Mouse (Mus musculus): ENCODE data around the gene Atp13a5. TPM values are rescaled to one million over a fixed set of nuclear protein-coding genes. Genes with fewer than 3 reads are reported as not detected.

The Atp13a5 gene
- not detected in 2 replicates for polyA plus RNA-seq (2015; fragmentation: Nextera tagmentation; extraction: Ambion mirVana)

- Histone ChIP-seq H3K4me2 (ENCODE audit: low read depth, low read length) (no peak within 1 kb of the TSS), H3K36me3 (ENCODE audit: control insufficient read depth, insufficient read depth, low read length) (no peaks in the 10 kb centered on the region), H3K27ac (ENCODE audit: low read length) (no peak within 1 kb of the TSS), H3K9ac (ENCODE audit: low read length) (no peak within 1 kb of the TSS), H3K4me3 (replicated peaks; ENCODE audit: low read length) (no peak within 1 kb of the TSS), H3K9me3 (replicated peaks; ENCODE audit: control insufficient read depth, low read length) (no peaks in the 10 kb centered on the region), H3K27me3 (ENCODE audit: control insufficient read depth, insufficient read depth, low read length) (no peaks in the 10 kb centered on the region), H3K4me1 (ENCODE audit: control insufficient read depth, insufficient read depth, low read length) (no peaks in the 10 kb centered on the region)
- WGBS, result 50% methylated on average over 4 of the region's 4 CpGs
- no peak; the same call in 1 of the 2 replicates for ATAC-seq (ENCODE audit: insufficient read depth, low FRiP score)
Measured at GRCm38 (mm10) chr16:29378458-29378857, at the start of gene Atp13a5. Gene Atp13a5 (minus strand): TSS chr16:29378732.

DNA sequence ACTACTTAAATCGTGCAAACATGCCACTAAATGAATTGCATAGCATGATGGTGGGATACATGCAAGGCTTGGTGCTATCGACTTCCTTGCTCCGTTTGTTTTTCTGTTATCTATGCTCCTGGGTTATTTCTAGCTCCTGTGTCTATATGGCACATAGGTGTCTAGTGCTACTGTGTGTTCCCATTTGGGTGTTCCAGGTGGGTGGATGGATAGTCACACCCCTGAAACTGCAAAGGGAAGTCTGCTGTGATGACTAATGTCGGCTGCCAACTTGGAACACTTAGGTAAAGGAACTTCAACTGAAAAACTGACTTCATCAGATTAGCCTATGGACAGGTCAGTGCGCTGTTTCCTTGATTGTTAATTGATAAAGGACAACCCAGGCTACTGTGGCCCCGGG lies 36.3 kb upstream of the Atp13a5 start:
- H3K9ac ChIP-seq (ENCODE audit: low read length), result no peak overlapping the region
- 87% methylated on average over 6 of the region's 6 CpGs for WGBS
- no peaks in the 10 kb centered on the region for H3K4me1 ChIP-seq (ENCODE audit: control insufficient read depth, insufficient read depth, low read length)
- no peaks in the 10 kb centered on the region for H3K9me3 ChIP-seq (replicated peaks; ENCODE audit: control insufficient read depth, low read length)
- no peaks in the 10 kb centered on the region for H3K27me3 ChIP-seq (ENCODE audit: control insufficient read depth, insufficient read depth, low read length)
- H3K4me3 ChIP-seq (replicated peaks; ENCODE audit: low read length), result no peak overlapping the region
- no peak overlapping the region for H3K4me2 ChIP-seq (ENCODE audit: low read depth, low read length)
- no peak for ATAC-seq (ENCODE audit: insufficient read depth, low FRiP score)
- no peak overlapping the region for H3K27ac ChIP-seq (ENCODE audit: low read length)
- H3K36me3 ChIP-seq (ENCODE audit: control insufficient read depth, insufficient read depth, low read length), result no peaks in the 10 kb centered on the region

DNA sequence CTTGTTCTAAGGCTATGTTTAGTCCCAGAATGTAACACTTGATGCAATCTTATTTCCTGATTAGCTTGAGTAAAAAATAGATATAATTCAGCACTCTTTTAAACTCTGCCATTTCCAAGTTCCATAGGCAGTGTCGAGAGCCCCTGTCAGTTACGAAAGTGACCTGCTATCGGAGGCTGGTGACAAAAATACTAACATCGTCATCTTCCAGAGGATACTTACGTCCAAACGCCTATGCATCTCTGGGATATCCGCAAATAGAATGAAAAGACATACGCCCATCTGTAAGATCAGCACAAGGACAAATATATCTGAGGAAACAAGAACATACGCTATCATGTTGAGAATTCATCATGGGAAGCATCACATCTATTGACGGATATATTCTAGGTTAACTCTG lies 28.8 kb upstream of the Atp13a5 start:
- Histone ChIP-seq H3K9ac (ENCODE audit: low read length) (no peak overlapping the region), H3K4me3 (replicated peaks; ENCODE audit: low read length) (no peak overlapping the region), H3K9me3 (replicated peaks; ENCODE audit: control insufficient read depth, low read length) (no peaks in the 10 kb centered on the region), H3K27me3 (ENCODE audit: control insufficient read depth, insufficient read depth, low read length) (no peaks in the 10 kb centered on the region), H3K4me2 (ENCODE audit: low read depth, low read length) (no peak overlapping the region), H3K27ac (ENCODE audit: low read length) (no peak overlapping the region), H3K36me3 (ENCODE audit: control insufficient read depth, insufficient read depth, low read length) (no peaks in the 10 kb centered on the region), H3K4me1 (ENCODE audit: control insufficient read depth, insufficient read depth, low read length) (no peaks in the 10 kb centered on the region)
- ATAC-seq (ENCODE audit: insufficient read depth, low FRiP score), result no peak
- 92% methylated on average over 10 of the region's 10 CpGs for WGBS

GRCm38 (mm10) chr16:29399079-29399478 lies 20.5 kb upstream of the Atp13a5 start:
- H3K4me2 ChIP-seq (ENCODE audit: low read depth, low read length), result no peak overlapping the region
- H3K27ac ChIP-seq (ENCODE audit: low read length), result no peak overlapping the region
- H3K9me3 ChIP-seq (replicated peaks; ENCODE audit: control insufficient read depth, low read length), result no peaks in the 10 kb centered on the region
- no peaks in the 10 kb centered on the region for H3K27me3 ChIP-seq (ENCODE audit: control insufficient read depth, insufficient read depth, low read length)
- no peak for ATAC-seq (ENCODE audit: insufficient read depth, low FRiP score)
- no peaks in the 10 kb centered on the region for H3K36me3 ChIP-seq (ENCODE audit: control insufficient read depth, insufficient read depth, low read length)
- H3K4me3 ChIP-seq (replicated peaks; ENCODE audit: low read length), result no peak overlapping the region
- 70% methylated on average over 2 of the region's 2 CpGs for WGBS
- no peaks in the 10 kb centered on the region for H3K4me1 ChIP-seq (ENCODE audit: control insufficient read depth, insufficient read depth, low read length)
- no peak overlapping the region for H3K9ac ChIP-seq (ENCODE audit: low read length)

- no peaks in the 10 kb centered on the region for H3K4me1 ChIP-seq (ENCODE audit: control insufficient read depth, insufficient read depth, low read length)
- no peaks in the 10 kb centered on the region for H3K27me3 ChIP-seq (ENCODE audit: control insufficient read depth, insufficient read depth, low read length)
- no peak overlapping the region for H3K4me2 ChIP-seq (ENCODE audit: low read depth, low read length)
- 77% methylated on average over 4 of the region's 4 CpGs for WGBS
- ATAC-seq (ENCODE audit: insufficient read depth, low FRiP score), result no peak
- H3K9me3 ChIP-seq (replicated peaks; ENCODE audit: control insufficient read depth, low read length), result no peaks in the 10 kb centered on the region
- H3K27ac ChIP-seq (ENCODE audit: low read length), result no peak overlapping the region
- H3K36me3 ChIP-seq (ENCODE audit: control insufficient read depth, insufficient read depth, low read length), result no peaks in the 10 kb centered on the region
- H3K9ac ChIP-seq (ENCODE audit: low read length), result no peak overlapping the region
- no peak overlapping the region for H3K4me3 ChIP-seq (replicated peaks; ENCODE audit: low read length)
Measured at GRCm38 (mm10) chr16:29384781-29385180, 6.2 kb upstream of the Atp13a5 start.

DNA sequence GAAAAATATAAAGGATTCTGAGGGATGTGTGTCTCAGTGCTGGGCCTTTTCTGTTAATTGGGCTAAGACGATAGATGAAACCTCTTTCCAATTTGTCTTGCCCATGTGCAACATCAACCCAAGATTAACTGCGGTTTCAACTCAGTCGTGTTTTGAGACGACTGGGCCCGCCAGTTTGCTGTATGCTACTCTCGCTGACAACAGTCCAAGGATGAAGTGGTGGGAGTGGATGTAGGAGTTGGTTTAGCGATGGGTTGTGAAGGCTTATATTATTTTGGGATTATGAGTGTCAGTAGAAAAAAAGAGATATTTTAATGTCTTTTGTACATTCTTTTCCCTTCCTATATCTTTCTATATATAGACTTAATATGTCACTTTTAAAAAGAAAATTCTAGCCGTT lies 3.9 kb downstream of the Atp13a5 start:
- H3K4me2 ChIP-seq (ENCODE audit: low read depth, low read length), result no peak overlapping the region
- no peak for ATAC-seq (ENCODE audit: insufficient read depth, low FRiP score)
- 79% methylated on average over 8 of the region's 8 CpGs for WGBS
- H3K27ac ChIP-seq (ENCODE audit: low read length), result no peak overlapping the region
- H3K9me3 ChIP-seq (replicated peaks; ENCODE audit: control insufficient read depth, low read length), result no peaks in the 10 kb centered on the region
- H3K36me3 ChIP-seq (ENCODE audit: control insufficient read depth, insufficient read depth, low read length), result no peaks in the 10 kb centered on the region
- H3K4me1 ChIP-seq (ENCODE audit: control insufficient read depth, insufficient read depth, low read length), result no peaks in the 10 kb centered on the region
- H3K27me3 ChIP-seq (ENCODE audit: control insufficient read depth, insufficient read depth, low read length), result no peaks in the 10 kb centered on the region
- no peak overlapping the region for H3K9ac ChIP-seq (ENCODE audit: low read length)
- no peak overlapping the region for H3K4me3 ChIP-seq (replicated peaks; ENCODE audit: low read length)

DNA sequence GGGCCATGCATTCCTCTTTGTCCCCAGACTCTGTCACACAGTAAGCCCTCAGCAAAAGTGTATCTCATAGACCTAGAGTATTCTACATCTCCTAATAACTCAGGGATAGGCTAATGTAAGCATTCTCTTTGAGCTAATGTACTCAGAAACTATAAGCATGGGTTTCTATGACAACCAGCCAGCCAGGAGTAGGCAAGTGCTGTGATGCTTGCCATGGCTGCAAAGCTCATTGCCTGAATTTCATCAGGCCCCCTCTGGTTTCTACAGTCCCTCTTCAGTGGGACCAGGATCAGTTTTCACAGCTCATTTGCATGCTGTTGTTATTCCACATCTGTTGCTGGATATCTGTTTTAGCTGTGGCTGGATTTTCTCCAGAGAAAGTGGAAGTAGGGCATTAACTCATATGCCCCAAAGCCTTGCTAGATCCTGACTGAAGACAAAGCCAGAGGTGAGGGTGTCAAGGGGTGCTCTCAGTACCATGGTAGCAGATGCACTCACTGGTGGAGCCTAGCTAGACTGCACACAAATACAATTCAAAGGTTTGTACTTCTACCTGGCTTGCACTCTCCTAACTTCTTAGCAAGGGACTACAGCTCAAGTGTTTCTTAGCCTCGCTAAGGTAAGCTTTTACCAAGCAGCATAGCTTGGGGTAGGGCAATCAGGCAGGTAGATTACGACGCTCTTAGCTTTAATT lies 47.0 kb downstream of the Atp13a5 start:
- no peak overlapping the region for H3K9ac ChIP-seq (ENCODE audit: low read length)
- no peak overlapping the region for H3K27ac ChIP-seq (ENCODE audit: low read length)
- H3K36me3 ChIP-seq (ENCODE audit: control insufficient read depth, insufficient read depth, low read length), result no peaks in the 10 kb centered on the region
- H3K9me3 ChIP-seq (replicated peaks; ENCODE audit: control insufficient read depth, low read length), result no peaks in the 10 kb centered on the region
- no peak overlapping the region for H3K4me3 ChIP-seq (replicated peaks; ENCODE audit: low read length)
- H3K4me1 ChIP-seq (ENCODE audit: control insufficient read depth, insufficient read depth, low read length), result no peaks in the 10 kb centered on the region
- H3K27me3 ChIP-seq (ENCODE audit: control insufficient read depth, insufficient read depth, low read length), result no peaks in the 10 kb centered on the region
- no peak for ATAC-seq (ENCODE audit: insufficient read depth, low FRiP score)
- no peak overlapping the region for H3K4me2 ChIP-seq (ENCODE audit: low read depth, low read length)
- WGBS, result 77% methylated on average over 3 of the region's 3 CpGs

DNA sequence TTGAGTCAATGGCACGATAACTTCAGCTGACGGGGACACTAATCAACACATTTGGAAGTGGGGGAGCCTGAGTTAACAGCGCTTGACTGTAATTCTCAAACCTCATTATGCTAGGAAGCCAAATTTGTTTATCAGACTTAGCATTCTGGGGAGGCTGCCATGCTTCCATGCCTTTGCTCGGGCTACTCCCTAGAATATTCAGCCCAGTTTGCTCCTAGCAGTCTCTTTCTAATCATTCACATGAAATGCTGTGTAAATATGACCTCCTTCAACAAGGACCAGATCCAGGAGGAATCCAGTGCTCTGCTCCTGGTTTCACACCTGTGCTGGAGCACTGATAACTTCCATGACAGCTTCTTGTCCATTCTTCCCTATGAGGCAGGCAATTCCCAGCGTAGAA lies 47.6 kb downstream of the Atp13a5 start:
- Histone ChIP-seq H3K27ac (ENCODE audit: low read length) (no peak overlapping the region), H3K4me3 (replicated peaks; ENCODE audit: low read length) (no peak overlapping the region), H3K9ac (ENCODE audit: low read length) (no peak overlapping the region), H3K9me3 (replicated peaks; ENCODE audit: control insufficient read depth, low read length) (no peaks in the 10 kb centered on the region), H3K4me2 (ENCODE audit: low read depth, low read length) (no peak overlapping the region), H3K27me3 (ENCODE audit: control insufficient read depth, insufficient read depth, low read length) (no peaks in the 10 kb centered on the region), H3K4me1 (ENCODE audit: control insufficient read depth, insufficient read depth, low read length) (no peaks in the 10 kb centered on the region), H3K36me3 (ENCODE audit: control insufficient read depth, insufficient read depth, low read length) (no peaks in the 10 kb centered on the region)
- 68% methylated on average over 5 of the region's 5 CpGs for WGBS
- ATAC-seq (ENCODE audit: insufficient read depth, low FRiP score), result no peak

DNA sequence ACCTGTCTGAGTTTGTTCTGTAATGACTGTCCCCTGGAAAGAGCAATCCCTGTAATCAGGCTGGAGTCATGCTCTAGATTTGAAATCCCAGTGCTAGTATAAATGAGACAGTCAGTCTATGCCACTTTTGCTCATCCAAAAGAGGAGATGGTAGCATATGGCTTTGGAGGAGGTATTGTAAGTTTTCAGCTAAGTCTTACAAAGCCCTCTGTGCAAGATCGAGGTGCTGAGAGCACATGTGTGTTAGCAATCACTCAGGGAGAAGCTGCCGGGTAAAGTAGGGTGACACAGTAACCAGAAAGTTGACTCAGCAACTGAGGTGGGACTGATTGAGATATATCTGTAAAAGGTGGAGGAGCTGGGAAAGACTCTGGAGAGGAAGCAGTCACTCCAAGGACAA lies 49.3 kb downstream of the Atp13a5 start:
- ATAC-seq (ENCODE audit: insufficient read depth, low FRiP score), result no peak
- H3K36me3 ChIP-seq (ENCODE audit: control insufficient read depth, insufficient read depth, low read length), result no peaks in the 10 kb centered on the region
- no peak overlapping the region for H3K9ac ChIP-seq (ENCODE audit: low read length)
- no peaks in the 10 kb centered on the region for H3K27me3 ChIP-seq (ENCODE audit: control insufficient read depth, insufficient read depth, low read length)
- WGBS, result 71% methylated on average over 2 of the region's 2 CpGs
- H3K4me3 ChIP-seq (replicated peaks; ENCODE audit: low read length), result no peak overlapping the region
- no peak overlapping the region for H3K27ac ChIP-seq (ENCODE audit: low read length)
- H3K4me1 ChIP-seq (ENCODE audit: control insufficient read depth, insufficient read depth, low read length), result no peaks in the 10 kb centered on the region
- no peak overlapping the region for H3K4me2 ChIP-seq (ENCODE audit: low read depth, low read length)
- no peaks in the 10 kb centered on the region for H3K9me3 ChIP-seq (replicated peaks; ENCODE audit: control insufficient read depth, low read length)

Measured in stomach, embryonic 16.5 days (tissue).